Mouse (Mus musculus): ENCODE measurements around the gene Olfr1441. TPM values are rescaled to one million over a fixed set of nuclear protein-coding genes. Genes with fewer than 3 reads are reported as not detected.
A peak's percentile ranks its signal among the peaks of the same experiment; 100 is the strongest.

The Olfr1441 gene
- polyA plus RNA-seq, 1 experiment from 2014 or later = not detected

- Histone ChIP-seq H3K4me1 (replicated peaks; ENCODE audit: control insufficient read depth, insufficient read depth, low read length) (peaks cover 44% of the 10 kb centered on the region), H3K27me3 (ENCODE audit: control insufficient read depth, insufficient read depth, low read depth, low read length) (no peaks in the 10 kb centered on the region), H3K9me3 (ENCODE audit: control insufficient read depth, low read length) (no peaks in the 10 kb centered on the region), H3K9ac (ENCODE audit: low read length) (peak overlapping the region; percentile 32; the same call in 1 of the 2 replicates), H3K27ac (ENCODE audit: low read length) (peak overlapping the region; percentile 84), H3K4me3 (ENCODE audit: low read length) (no peak overlapping the region), H3K36me3 (ENCODE audit: control insufficient read depth, insufficient read depth, low read length) (peaks cover 15% of the 10 kb centered on the region), H3K4me2 (ENCODE audit: low read depth, low read length) (no peak overlapping the region)
- ATAC-seq (ENCODE audit: low read depth) = peak; percentile 28
- WGBS = 15% methylated on average over 3 of the region's 3 CpGs
Observed at GRCm38 (mm10) chr19:12471866-12472265, 54.6 kb downstream of the Olfr1441 start.

GRCm38 (mm10) chr19:12472381-12472976, 55.2 kb downstream of the Olfr1441 start:
- no peak overlapping the region for H3K4me2 ChIP-seq (ENCODE audit: low read depth, low read length)
- H3K4me3 ChIP-seq (ENCODE audit: low read length) = no peak overlapping the region
- 68% methylated on average over 5 of the region's 5 CpGs for WGBS
- H3K9me3 ChIP-seq (ENCODE audit: control insufficient read depth, low read length) = no peaks in the 10 kb centered on the region
- H3K9ac ChIP-seq (ENCODE audit: low read length) = peak overlapping the region; percentile 32; the same call in 1 of the 2 replicates
- no peaks in the 10 kb centered on the region for H3K27me3 ChIP-seq (ENCODE audit: control insufficient read depth, insufficient read depth, low read depth, low read length)
- ATAC-seq (ENCODE audit: low read depth) = no peak
- peak overlapping the region; percentile 84 for H3K27ac ChIP-seq (ENCODE audit: low read length)
- peaks cover 15% of the 10 kb centered on the region for H3K36me3 ChIP-seq (ENCODE audit: control insufficient read depth, insufficient read depth, low read length)
- H3K4me1 ChIP-seq (replicated peaks; ENCODE audit: control insufficient read depth, insufficient read depth, low read length) = peaks cover 47% of the 10 kb centered on the region

Other genes with a start within 250 kb of the Olfr1441 start
- gene Olfr1555-ps1, start 247.3 kb upstream of the Olfr1441 start, polyA plus RNA-seq (2015; fragmentation: Nextera tagmentation; extraction: Ambion mirVana) = not detected in 2 replicates
- gene Olfr1431, start 216.8 kb upstream of the Olfr1441 start, polyA plus RNA-seq (2015; fragmentation: Nextera tagmentation; extraction: Ambion mirVana) = not detected in 2 replicates
- not detected in 2 replicates for gene Olfr1432, start 184.8 kb upstream of the Olfr1441 start, polyA plus RNA-seq (2015; fragmentation: Nextera tagmentation; extraction: Ambion mirVana)
- not detected in 2 replicates for gene Olfr262, start 175.8 kb upstream of the Olfr1441 start, polyA plus RNA-seq (2015; fragmentation: Nextera tagmentation; extraction: Ambion mirVana)
- gene Olfr235, start 156.4 kb upstream of the Olfr1441 start, polyA plus RNA-seq (2015; fragmentation: Nextera tagmentation; extraction: Ambion mirVana) = not detected in 2 replicates
- not detected in 2 replicates for gene Olfr1434, start 137.6 kb upstream of the Olfr1441 start, polyA plus RNA-seq (2015; fragmentation: Nextera tagmentation; extraction: Ambion mirVana)
- gene Olfr1436, start 118.3 kb upstream of the Olfr1441 start, polyA plus RNA-seq (2015; fragmentation: Nextera tagmentation; extraction: Ambion mirVana) = not detected in 2 replicates
- not detected in 2 replicates for gene Olfr1437, start 92.3 kb upstream of the Olfr1441 start, polyA plus RNA-seq (2015; fragmentation: Nextera tagmentation; extraction: Ambion mirVana)
- gene Olfr1438-ps1, start 81.5 kb upstream of the Olfr1441 start, polyA plus RNA-seq (2015; fragmentation: Nextera tagmentation; extraction: Ambion mirVana) = not detected in 2 replicates
- not detected in 2 replicates for gene Olfr1440, start 30.2 kb upstream of the Olfr1441 start, polyA plus RNA-seq (2015; fragmentation: Nextera tagmentation; extraction: Ambion mirVana)
- not detected in 2 replicates for gene Pfpl, start 10.5 kb downstream of the Olfr1441 start, polyA plus RNA-seq (2015; fragmentation: Nextera tagmentation; extraction: Ambion mirVana)
- 0.79 and 0.88 TPM in 2 replicates for gene Mpeg1, start 43.3 kb downstream of the Olfr1441 start, polyA plus RNA-seq (2015; fragmentation: Nextera tagmentation; extraction: Ambion mirVana)
- 16.0 and 16.5 TPM in 2 replicates for gene Dtx4, start 84.0 kb downstream of the Olfr1441 start, polyA plus RNA-seq (2015; fragmentation: Nextera tagmentation; extraction: Ambion mirVana)
- 31.1 and 33.6 TPM in 2 replicates for gene Fam111a, start 128.3 kb downstream of the Olfr1441 start, polyA plus RNA-seq (2015; fragmentation: Nextera tagmentation; extraction: Ambion mirVana)
- 0.09 and 0.29 TPM in 2 replicates for gene Gm4952, start 182.5 kb downstream of the Olfr1441 start, polyA plus RNA-seq (2015; fragmentation: Nextera tagmentation; extraction: Ambion mirVana)
- gene Glyat, start 215.9 kb downstream of the Olfr1441 start, polyA plus RNA-seq (2015; fragmentation: Nextera tagmentation; extraction: Ambion mirVana) = not detected in 2 replicates

Measured in lung, embryonic 16.5 days (tissue).